8 mouse cellular contexts compared by ENCODE assay signal in genomic region chr1:132190621-132191092, GRCm38 (mm10). TPM values are rescaled to one million over a fixed set of nuclear protein-coding genes. Genes with fewer than 3 reads are reported as not detected.
DNase-seq lines count a peak whose midpoint lies in the region; ATAC-seq and TF ChIP-seq lines count a peak whose summit lies in the region.

No protein-coding gene starts in this region.

- H3K27me3 ChIP-seq in kidney, embryonic 16.5 days (ENCODE audit: insufficient read depth, low read length): peaks cover 81% of the 10 kb centered on the region
- H3K27me3 ChIP-seq in forebrain, embryonic 12.5 days: peaks cover 18% of the 10 kb centered on the region; the same call in 1 of the 2 replicates
- H3K27me3 ChIP-seq in liver, embryonic 12.5 days (replicated peaks): peaks cover 99% of the 10 kb centered on the region
- H3K27me3 ChIP-seq in stomach, postnatal 0 days (ENCODE audit: control insufficient read depth, insufficient read depth, low read length): peaks cover 12% of the 10 kb centered on the region

- no peak for DNase-seq in kidney, adult 18-20 months
- DNase-seq in stomach, postnatal 0 days (ENCODE audit: low spot score): no peak
- DNase-seq in cerebellum, adult 9-11 months: no peak

- no peaks in the 10 kb centered on the region for H3K36me3 ChIP-seq in kidney, embryonic 16.5 days (ENCODE audit: insufficient read depth, low read length)
- no peaks in the 10 kb centered on the region for H3K36me3 ChIP-seq in forebrain, embryonic 12.5 days (replicated peaks)
- no peaks in the 10 kb centered on the region for H3K36me3 ChIP-seq in liver, embryonic 12.5 days
- H3K36me3 ChIP-seq in stomach, postnatal 0 days (ENCODE audit: control insufficient read depth, insufficient read depth, low read length): no peaks in the 10 kb centered on the region

- peak; percentile 10; the same call in 1 of the 2 replicates for ATAC-seq in kidney, embryonic 16.5 days (ENCODE audit: low FRiP score, low TSS enrichment)
- ATAC-seq in forebrain, embryonic 12.5 days (ENCODE audit: low FRiP score): peak; percentile 24
- no peak for ATAC-seq in liver, embryonic 12.5 days
- ATAC-seq in stomach, postnatal 0 days (ENCODE audit: low FRiP score, low TSS enrichment): no peak
- ATAC-seq in erythroid progenitor cell, adult 5-6 weeks (replicated peaks; ENCODE audit: low FRiP score, poor library complexity, severe bottlenecking): no peak

- TF ChIP-seq EP300 in stomach, postnatal 0 days (optimal IDR thresholded peaks at IDR 0.05): no peak

- no peaks in the 10 kb centered on the region for H3K9me3 ChIP-seq in kidney, embryonic 16.5 days (ENCODE audit: low read length)
- H3K9me3 ChIP-seq in forebrain, embryonic 12.5 days: no peaks in the 10 kb centered on the region
- H3K9me3 ChIP-seq in liver, embryonic 12.5 days (replicated peaks): no peaks in the 10 kb centered on the region
- no peaks in the 10 kb centered on the region for H3K9me3 ChIP-seq in stomach, postnatal 0 days (ENCODE audit: control insufficient read depth, low read length)

- H3K4me3 ChIP-seq in kidney, embryonic 16.5 days (ENCODE audit: low read length): peak overlapping the region; percentile 63
- peak overlapping the region; percentile 44 for H3K4me3 ChIP-seq in brown adipose tissue, adult 24 weeks (ENCODE audit: insufficient read depth, low read depth, low read length)
- H3K4me3 ChIP-seq in forebrain, embryonic 12.5 days (replicated peaks): peak overlapping the region; percentile 91
- H3K4me3 ChIP-seq in liver, embryonic 12.5 days: peak overlapping the region; percentile 51
- peak overlapping the region; percentile 51 for H3K4me3 ChIP-seq in stomach, postnatal 0 days (ENCODE audit: low read depth, low read length)

- WGBS in kidney, embryonic 16.5 days: under 1% methylated on average over 59 of the region's 62 CpGs
- WGBS in forebrain, embryonic 12.5 days: under 1% methylated on average over 49 of the region's 62 CpGs
- WGBS in liver, embryonic 12.5 days (ENCODE audit: insufficient replicate concordance): under 1% methylated on average over 62 of the region's 62 CpGs
- under 1% methylated on average over 47 of the region's 62 CpGs for WGBS in stomach, postnatal 0 days

- H3K27ac ChIP-seq in kidney, embryonic 16.5 days (ENCODE audit: low read length): no peak overlapping the region
- H3K27ac ChIP-seq in brown adipose tissue, adult 24 weeks (replicated peaks; ENCODE audit: low read depth, low read length): no peak overlapping the region
- peak overlapping the region; percentile 99 for H3K27ac ChIP-seq in forebrain, embryonic 12.5 days
- H3K27ac ChIP-seq in liver, embryonic 12.5 days: no peak overlapping the region
- no peak overlapping the region for H3K27ac ChIP-seq in stomach, postnatal 0 days (replicated peaks)

- peaks cover 33% of the 10 kb centered on the region for H3K4me1 ChIP-seq in kidney, embryonic 16.5 days (ENCODE audit: insufficient read depth, low read length)
- no peaks in the 10 kb centered on the region; the same call in 1 of the 2 replicates for H3K4me1 ChIP-seq in brown adipose tissue, adult 24 weeks (ENCODE audit: control insufficient read depth, insufficient read depth, insufficient read length, low read length)
- peaks cover 55% of the 10 kb centered on the region for H3K4me1 ChIP-seq in forebrain, embryonic 12.5 days
- peaks cover 17% of the 10 kb centered on the region; the same call in 1 of the 2 replicates for H3K4me1 ChIP-seq in liver, embryonic 12.5 days
- peaks cover 12% of the 10 kb centered on the region; the same call in 1 of the 2 replicates for H3K4me1 ChIP-seq in stomach, postnatal 0 days (replicated peaks; ENCODE audit: control insufficient read depth, insufficient read depth)

- peak overlapping the region; percentile 57 for H3K9ac ChIP-seq in kidney, embryonic 16.5 days (replicated peaks; ENCODE audit: low read length)
- peak overlapping the region; percentile 100 for H3K9ac ChIP-seq in forebrain, embryonic 12.5 days
- H3K9ac ChIP-seq in liver, embryonic 12.5 days: no peak overlapping the region
- peak overlapping the region; percentile 54 for H3K9ac ChIP-seq in stomach, postnatal 0 days (ENCODE audit: low read length)

- TF ChIP-seq CTCF in stomach, postnatal 0 days (IDR thresholded peaks at IDR 0.05; ENCODE audit: low read depth): no peak

- peak overlapping the region; percentile 98 for H3K4me2 ChIP-seq in kidney, embryonic 16.5 days (replicated peaks; ENCODE audit: low read depth, low read length)
- H3K4me2 ChIP-seq in forebrain, embryonic 12.5 days: peak overlapping the region; percentile 71
- H3K4me2 ChIP-seq in liver, embryonic 12.5 days: peak overlapping the region; percentile 73
- H3K4me2 ChIP-seq in stomach, postnatal 0 days (replicated peaks; ENCODE audit: low read depth): peak overlapping the region; percentile 91

RNA-seq across cellular contexts. Expression of gene Lemd1, which starts 0.6 kb away (rescaled TPM):
- polyA plus RNA-seq in kidney, embryonic 16.5 days (2015; fragmentation: Nextera tagmentation; extraction: Ambion mirVana): 0.21 and 0.32 TPM in 2 replicates
- not detected in 2 replicates for polyA plus RNA-seq in brown adipose tissue, adult 24 weeks (2012; ENCODE audit: insufficient read depth, insufficient read length, missing spikeins)
- polyA plus RNA-seq in forebrain, embryonic 12.5 days (2016; fragmentation: Nextera tagmentation; extraction: Ambion mirVana): 12.3 and 14.7 TPM in 2 replicates
- not detected in 2 replicates for polyA plus RNA-seq in liver, embryonic 12.5 days (2016; fragmentation: Nextera tagmentation; extraction: Ambion mirVana)
- 0.30 and 0.42 TPM in 2 replicates for polyA plus RNA-seq in stomach, postnatal 0 days (2015; fragmentation: Nextera tagmentation; extraction: Ambion mirVana)
- total RNA-seq in erythroid progenitor cell, adult 5-6 weeks (2015; ENCODE audit: low replicate concordance): not detected in 2 replicates
- total RNA-seq in erythroid progenitor cell, adult 5-6 weeks (2017; ENCODE audit: low replicate concordance): not detected in 2 replicates

RNA-seq across cellular contexts. Expression of gene AC124108.1, which starts 0.6 kb away (rescaled TPM):
- polyA plus RNA-seq in kidney, embryonic 16.5 days (2015; fragmentation: Nextera tagmentation; extraction: Ambion mirVana): 0.10 and 0.13 TPM in 2 replicates
- not detected in 2 replicates for polyA plus RNA-seq in brown adipose tissue, adult 24 weeks (2012; ENCODE audit: insufficient read depth, insufficient read length, missing spikeins)
- polyA plus RNA-seq in forebrain, embryonic 12.5 days (2016; fragmentation: Nextera tagmentation; extraction: Ambion mirVana): 5.0 and 5.7 TPM in 2 replicates
- polyA plus RNA-seq in liver, embryonic 12.5 days (2016; fragmentation: Nextera tagmentation; extraction: Ambion mirVana): not detected in 2 replicates
- 0.02 and 0.06 TPM in 2 replicates for polyA plus RNA-seq in stomach, postnatal 0 days (2015; fragmentation: Nextera tagmentation; extraction: Ambion mirVana)
- total RNA-seq in erythroid progenitor cell, adult 5-6 weeks (2015; ENCODE audit: low replicate concordance): not detected in 2 replicates
- total RNA-seq in erythroid progenitor cell, adult 5-6 weeks (2017; ENCODE audit: low replicate concordance): not detected in 2 replicates

RNA-seq across cellular contexts. Expression of gene Gm10188, which starts 38.9 kb away (rescaled TPM):
- polyA plus RNA-seq in kidney, embryonic 16.5 days (2015; fragmentation: Nextera tagmentation; extraction: Ambion mirVana): not detected in 2 replicates
- polyA plus RNA-seq in brown adipose tissue, adult 24 weeks (2012; ENCODE audit: insufficient read depth, insufficient read length, missing spikeins): not detected in 2 replicates
- 0.38 and 0.59 TPM in 2 replicates for polyA plus RNA-seq in forebrain, embryonic 12.5 days (2016; fragmentation: Nextera tagmentation; extraction: Ambion mirVana)
- not detected in 2 replicates for polyA plus RNA-seq in liver, embryonic 12.5 days (2016; fragmentation: Nextera tagmentation; extraction: Ambion mirVana)
- 0.19 TPM in 1 of 2 replicates, not detected in the other for polyA plus RNA-seq in stomach, postnatal 0 days (2015; fragmentation: Nextera tagmentation; extraction: Ambion mirVana)
- not detected in 2 replicates for total RNA-seq in erythroid progenitor cell, adult 5-6 weeks (2015; ENCODE audit: low replicate concordance)
- not detected in 2 replicates for total RNA-seq in erythroid progenitor cell, adult 5-6 weeks (2017; ENCODE audit: low replicate concordance)

RNA-seq across cellular contexts. Expression of gene Cdk18, which starts 51.2 kb away (rescaled TPM):
- 9.0 and 9.3 TPM in 2 replicates for polyA plus RNA-seq in kidney, embryonic 16.5 days (2015; fragmentation: Nextera tagmentation; extraction: Ambion mirVana)
- 1.7 and 2.8 TPM in 2 replicates for polyA plus RNA-seq in brown adipose tissue, adult 24 weeks (2012; ENCODE audit: insufficient read depth, insufficient read length, missing spikeins)
- 0.56 and 1.0 TPM in 2 replicates for polyA plus RNA-seq in forebrain, embryonic 12.5 days (2016; fragmentation: Nextera tagmentation; extraction: Ambion mirVana)
- 2.7 and 3.1 TPM in 2 replicates for polyA plus RNA-seq in liver, embryonic 12.5 days (2016; fragmentation: Nextera tagmentation; extraction: Ambion mirVana)
- polyA plus RNA-seq in stomach, postnatal 0 days (2015; fragmentation: Nextera tagmentation; extraction: Ambion mirVana): 9.7 and 14.5 TPM in 2 replicates
- not detected in 2 replicates for total RNA-seq in erythroid progenitor cell, adult 5-6 weeks (2015; ENCODE audit: low replicate concordance)
- 0.13 TPM in 1 of 2 replicates, not detected in the other for total RNA-seq in erythroid progenitor cell, adult 5-6 weeks (2017; ENCODE audit: low replicate concordance)

Comparison
In these comparisons a context has a peak if more than half of its experiments do, and no peak if none do; other contexts are left out.
1. ATAC-seq: peak in kidney, embryonic 16.5 days (single experiment) and forebrain, embryonic 12.5 days (single experiment); none in liver, embryonic 12.5 days (single experiment), stomach, postnatal 0 days (single experiment) and erythroid progenitor cell, adult 5-6 weeks (single experiment).
2. Peak in every context shown above with its lines, with median percentiles within 50 percentile points of each other: H3K4me2 ChIP-seq and H3K4me3 ChIP-seq.